Mouse (Mus musculus): ENCODE data around the gene Svs6. TPM values are rescaled to one million over a fixed set of nuclear protein-coding genes. Genes with fewer than 3 reads are reported as not detected.
"Not testable (repeated sequence)": the region's sequence is repeated elsewhere in the genome, so short reads cannot be mapped to it uniquely, and the experiment has no call there.

Svs6 gene
- polyA plus RNA-seq (2012; ENCODE audit: insufficient read depth, insufficient read length, missing spikeins), result not detected in 2 replicates

DNA sequence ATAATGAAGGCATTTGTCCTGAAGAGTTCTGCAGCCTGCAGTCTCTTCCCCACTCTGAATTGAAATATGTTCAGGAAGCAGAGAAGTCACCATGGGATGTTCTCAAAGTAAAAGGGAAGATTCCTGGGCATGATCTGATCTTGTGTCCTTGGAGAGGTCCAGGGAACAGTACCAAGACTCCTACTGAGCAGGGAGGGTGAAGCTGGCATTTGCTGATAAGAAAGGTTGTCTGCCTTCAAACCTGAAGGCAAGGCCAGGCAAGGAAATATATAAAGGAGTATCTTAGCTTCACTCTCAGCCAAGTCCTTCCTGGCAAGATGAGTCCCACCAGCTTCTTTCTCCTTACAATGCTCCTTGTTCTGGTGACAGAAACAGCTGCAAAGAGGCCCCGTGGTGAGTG, at the start of gene Svs6:
TSS of gene Svs6 (plus strand) at position 301 of the 400 bp plus-strand sequence.
- H3K4me1 ChIP-seq (ENCODE audit: control insufficient read depth, insufficient read depth, insufficient read length, low read length); H3K4me3 ChIP-seq (ENCODE audit: insufficient read depth, low read depth, low read length); H3K27ac ChIP-seq (replicated peaks; ENCODE audit: low read depth, low read length): not testable (repeated sequence)

GRCm38 (mm10) chr2:164278359-164278758, 38.2 kb upstream of the Svs6 start, which contains the start of gene Svs4:
Svs4 (minus strand) TSS chr2:164278459.
- Histone ChIP-seq H3K27ac (replicated peaks; ENCODE audit: low read depth, low read length) (no peak within 1 kb of the TSS), H3K4me3 (ENCODE audit: insufficient read depth, low read depth, low read length) (no peak within 1 kb of the TSS), H3K4me1 (ENCODE audit: control insufficient read depth, insufficient read depth, insufficient read length, low read length) (no peaks in the 10 kb centered on the region)

DNA sequence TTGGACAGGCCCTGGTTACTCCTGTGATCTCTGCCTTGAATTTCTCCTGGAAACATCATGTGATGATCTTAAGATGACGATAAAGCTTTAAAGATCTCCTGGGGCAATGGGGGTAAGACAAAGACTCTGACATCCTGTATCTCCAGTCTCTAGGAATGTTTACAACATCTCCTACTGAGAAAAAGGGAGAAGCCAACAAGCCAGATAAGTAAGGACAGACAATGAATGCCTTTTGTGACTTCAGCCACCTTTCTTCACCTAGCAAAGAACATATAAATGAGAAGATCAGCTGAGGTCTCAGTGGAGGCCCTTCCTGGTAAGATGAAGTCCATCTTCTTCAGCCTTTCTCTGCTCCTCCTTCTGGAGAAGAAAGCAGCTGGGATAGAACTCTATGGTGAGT, 27.6 kb upstream of the Svs6 start, which contains the start of gene Svs3a:
TSS of gene Svs3a (plus strand) at position 301 of the 400 bp plus-strand sequence.
- not testable (repeated sequence) for H3K4me3 ChIP-seq (ENCODE audit: insufficient read depth, low read depth, low read length); H3K27ac ChIP-seq (replicated peaks; ENCODE audit: low read depth, low read length); H3K4me1 ChIP-seq (ENCODE audit: control insufficient read depth, insufficient read depth, insufficient read length, low read length)

- H3K27ac ChIP-seq (replicated peaks; ENCODE audit: low read depth, low read length), result no peak overlapping the region
- no peak overlapping the region for H3K4me3 ChIP-seq (ENCODE audit: insufficient read depth, low read depth, low read length)
- H3K4me1 ChIP-seq (ENCODE audit: control insufficient read depth, insufficient read depth, insufficient read length, low read length), result no peaks in the 10 kb centered on the region
Observed at GRCm38 (mm10) chr2:164312599-164312998, 4.0 kb upstream of the Svs6 start.

DNA sequence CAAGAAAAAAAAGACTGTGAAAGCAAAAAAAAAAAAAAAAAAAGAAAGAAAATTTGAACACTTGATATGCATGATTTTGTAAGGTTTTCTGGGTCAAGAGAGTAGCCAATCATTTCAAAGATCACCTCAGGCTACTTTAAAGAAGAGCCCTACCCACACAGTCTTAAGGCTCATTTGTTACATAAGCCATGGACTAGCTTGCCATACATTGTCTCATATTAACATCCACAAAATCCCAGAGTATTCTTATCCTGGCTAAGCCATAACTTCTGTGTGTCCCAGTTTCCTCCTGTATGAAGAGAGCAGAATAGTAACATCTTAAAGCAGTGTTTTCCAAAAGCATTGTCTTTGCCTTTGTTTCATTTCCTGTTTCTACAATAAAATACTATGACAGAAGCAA, 1.1 kb upstream of the Svs6 start:
- not testable (repeated sequence) for H3K4me3 ChIP-seq (ENCODE audit: insufficient read depth, low read depth, low read length); H3K4me1 ChIP-seq (ENCODE audit: control insufficient read depth, insufficient read depth, insufficient read length, low read length); H3K27ac ChIP-seq (replicated peaks; ENCODE audit: low read depth, low read length)

GRCm38 (mm10) chr2:164320983-164321382, 4.4 kb downstream of the Svs6 start:
- no peak overlapping the region for H3K27ac ChIP-seq (replicated peaks; ENCODE audit: low read depth, low read length)
- H3K4me3 ChIP-seq (ENCODE audit: insufficient read depth, low read depth, low read length), result no peak overlapping the region
- no peaks in the 10 kb centered on the region for H3K4me1 ChIP-seq (ENCODE audit: control insufficient read depth, insufficient read depth, insufficient read length, low read length)

DNA sequence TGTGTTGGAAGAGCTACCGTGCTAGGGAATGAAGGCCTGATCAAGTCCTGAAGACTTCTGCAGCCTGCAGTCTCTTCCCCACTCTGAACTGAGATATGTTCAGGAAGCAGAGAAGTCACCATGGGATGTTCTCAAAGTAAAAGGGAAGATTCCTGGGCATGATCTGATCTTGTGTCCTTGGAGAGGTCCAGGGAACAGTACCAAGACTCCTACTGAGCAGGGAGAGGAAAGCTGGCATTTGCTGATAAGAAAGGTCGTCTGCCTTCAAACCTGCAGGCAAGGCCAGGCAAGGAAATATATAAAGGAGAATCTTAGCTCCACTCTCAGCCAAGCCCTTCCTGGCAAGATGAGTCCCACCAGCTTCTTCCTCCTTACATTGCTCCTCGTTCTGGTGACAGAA, 15.9 kb downstream of the Svs6 start, which contains the start of gene Svs5:
TSS of gene Svs5 (plus strand) at position 301 of the 400 bp plus-strand sequence.
- not testable (repeated sequence) for H3K4me3 ChIP-seq (ENCODE audit: insufficient read depth, low read depth, low read length); H3K4me1 ChIP-seq (ENCODE audit: control insufficient read depth, insufficient read depth, insufficient read length, low read length); H3K27ac ChIP-seq (replicated peaks; ENCODE audit: low read depth, low read length)

GRCm38 (mm10) chr2:164343732-164344131, 27.2 kb downstream of the Svs6 start:
- not testable (repeated sequence) for H3K27ac ChIP-seq (replicated peaks; ENCODE audit: low read depth, low read length); H3K4me3 ChIP-seq (ENCODE audit: insufficient read depth, low read depth, low read length); H3K4me1 ChIP-seq (ENCODE audit: control insufficient read depth, insufficient read depth, insufficient read length, low read length)

DNA sequence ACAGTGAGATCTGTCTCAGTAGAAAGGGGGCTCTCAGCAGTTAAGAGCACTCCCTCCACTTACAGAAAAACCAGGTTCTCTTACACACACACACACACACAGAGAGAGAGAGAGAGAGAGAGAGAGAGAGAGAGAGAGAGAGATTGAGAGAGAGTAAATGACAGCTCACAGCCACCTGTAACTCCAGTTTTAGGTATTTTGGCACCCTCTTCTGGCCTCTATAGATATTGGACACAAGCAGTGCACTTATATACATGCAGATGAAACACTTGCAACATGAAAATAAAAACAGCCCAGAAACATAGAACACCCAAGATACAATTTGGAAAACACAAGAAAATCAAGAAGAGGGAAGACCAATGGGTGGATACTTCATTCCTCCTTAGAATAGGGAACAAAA, 31.1 kb downstream of the Svs6 start:
- not testable (repeated sequence) for H3K4me1 ChIP-seq (ENCODE audit: control insufficient read depth, insufficient read depth, insufficient read length, low read length); H3K4me3 ChIP-seq (ENCODE audit: insufficient read depth, low read depth, low read length); H3K27ac ChIP-seq (replicated peaks; ENCODE audit: low read depth, low read length)

DNA sequence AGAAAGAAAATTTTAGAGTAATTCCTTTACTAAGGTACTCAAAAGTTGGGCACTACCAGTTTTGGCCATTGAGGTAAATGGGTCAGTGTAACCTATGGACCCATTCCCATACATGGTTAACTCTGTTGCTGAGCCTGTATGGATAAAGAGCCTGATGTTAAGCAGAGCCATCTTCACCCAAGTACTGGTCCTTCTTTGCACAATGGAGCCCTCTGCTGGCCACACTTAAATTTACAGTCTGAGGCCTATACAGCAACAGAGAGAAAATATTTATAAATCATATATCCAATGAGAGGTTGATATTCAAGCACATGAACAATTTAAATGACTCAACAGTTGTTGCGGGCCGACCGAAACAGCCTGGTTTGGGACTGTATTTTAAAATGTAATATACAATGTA, 32.4 kb downstream of the Svs6 start:
- Histone ChIP-seq H3K4me3 (ENCODE audit: insufficient read depth, low read depth, low read length) (no peak overlapping the region), H3K4me1 (ENCODE audit: control insufficient read depth, insufficient read depth, insufficient read length, low read length) (no peaks in the 10 kb centered on the region), H3K27ac (replicated peaks; ENCODE audit: low read depth, low read length) (no peak overlapping the region)

DNA sequence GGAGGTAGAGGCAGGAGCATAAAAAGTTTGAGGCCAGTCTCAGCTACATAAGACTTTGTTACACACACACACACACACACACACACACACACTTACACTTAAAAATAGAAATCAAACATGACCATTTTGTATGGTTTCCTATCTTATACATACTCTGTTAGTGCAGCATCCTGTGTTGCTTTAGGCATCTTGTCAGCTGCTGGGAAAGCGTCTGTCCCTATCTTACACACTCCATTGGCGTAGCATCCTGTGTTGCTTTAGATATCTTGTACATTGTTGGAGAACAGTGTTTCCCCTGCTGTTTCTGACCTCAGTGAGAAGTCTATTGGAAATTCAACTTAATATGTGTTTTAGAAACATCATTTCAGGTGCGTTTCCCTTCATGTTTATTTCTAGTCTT, 36.1 kb downstream of the Svs6 start:
- no peak overlapping the region for H3K4me3 ChIP-seq (ENCODE audit: insufficient read depth, low read depth, low read length)
- no peaks in the 10 kb centered on the region for H3K4me1 ChIP-seq (ENCODE audit: control insufficient read depth, insufficient read depth, insufficient read length, low read length)
- H3K27ac ChIP-seq (replicated peaks; ENCODE audit: low read depth, low read length), result no peak overlapping the region

GRCm38 (mm10) chr2:164353356-164353755, 36.8 kb downstream of the Svs6 start:
- H3K27ac ChIP-seq (replicated peaks; ENCODE audit: low read depth, low read length), result no peak overlapping the region
- H3K4me3 ChIP-seq (ENCODE audit: insufficient read depth, low read depth, low read length), result no peak overlapping the region
- H3K4me1 ChIP-seq (ENCODE audit: control insufficient read depth, insufficient read depth, insufficient read length, low read length), result no peaks in the 10 kb centered on the region

- H3K4me3 ChIP-seq (ENCODE audit: insufficient read depth, low read depth, low read length), result no peak overlapping the region
- H3K27ac ChIP-seq (replicated peaks; ENCODE audit: low read depth, low read length), result no peak overlapping the region
- H3K4me1 ChIP-seq (ENCODE audit: control insufficient read depth, insufficient read depth, insufficient read length, low read length), result no peaks in the 10 kb centered on the region
Observed at GRCm38 (mm10) chr2:164356177-164356967, 39.8 kb downstream of the Svs6 start.

DNA sequence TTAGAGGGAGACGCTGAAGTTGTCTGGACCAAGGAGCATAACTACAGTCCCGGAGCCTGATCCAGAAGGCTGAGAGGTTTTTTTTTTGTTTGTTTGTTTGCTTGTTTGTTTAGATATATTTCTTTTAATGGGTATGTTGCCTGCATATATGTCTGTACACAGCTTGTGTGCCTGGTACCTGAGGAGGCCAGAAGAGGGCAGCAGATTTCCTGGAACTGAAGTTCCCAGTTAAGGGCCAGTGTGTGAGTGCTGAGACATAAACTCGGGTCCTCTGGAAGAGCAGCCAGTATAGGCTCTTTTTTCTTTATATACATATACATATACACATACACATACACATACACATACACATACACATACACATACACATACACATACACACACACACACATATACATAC, 41.8 kb downstream of the Svs6 start:
- Histone ChIP-seq H3K27ac (replicated peaks; ENCODE audit: low read depth, low read length) (no peak overlapping the region), H3K4me1 (ENCODE audit: control insufficient read depth, insufficient read depth, insufficient read length, low read length) (no peaks in the 10 kb centered on the region), H3K4me3 (ENCODE audit: insufficient read depth, low read depth, low read length) (no peak overlapping the region)

- Histone ChIP-seq H3K4me1 (ENCODE audit: control insufficient read depth, insufficient read depth, insufficient read length, low read length) (no peaks in the 10 kb centered on the region), H3K27ac (replicated peaks; ENCODE audit: low read depth, low read length) (no peak overlapping the region), H3K4me3 (ENCODE audit: insufficient read depth, low read depth, low read length) (no peak overlapping the region)
Observed at GRCm38 (mm10) chr2:164359031-164359430, 42.5 kb downstream of the Svs6 start.

GRCm38 (mm10) chr2:164359668-164360067, 43.1 kb downstream of the Svs6 start:
- no peak overlapping the region for H3K27ac ChIP-seq (replicated peaks; ENCODE audit: low read depth, low read length)
- H3K4me3 ChIP-seq (ENCODE audit: insufficient read depth, low read depth, low read length), result no peak overlapping the region
- H3K4me1 ChIP-seq (ENCODE audit: control insufficient read depth, insufficient read depth, insufficient read length, low read length), result no peaks in the 10 kb centered on the region
